Mouse (Mus musculus) liver, adult 2 months (tissue): Measurements from ENCODE around the gene Pcp2.

Experiments
- CTCF ChIP-seq: fragments of 200-500 bp; IDR thresholded peaks from 2 replicates; pipeline ENCODE4 v1.5.1; 2011; ENCODE audit warnings: low read depth, low read length, control low read depth
- POLR2A ChIP-seq: fragments of 200-500 bp; IDR thresholded peaks from 2 replicates; pipeline ENCODE4 v1.6.1; 2011; ENCODE audit warnings: low read length, control low read depth; ENCODE audit not compliant: insufficient read depth; ENCODE audit errors: extremely low read depth

GRCm38 (mm10) chr8:3671980-3672491, 46.7 kb upstream of the Pcp2 start, which contains the start of gene Fcor:
- TF ChIP-seq CTCF (peak; percentile 97), POLR2A (no peak)
